Mouse (Mus musculus): ENCODE results near the gene Atrnl1. TPM values are rescaled to one million over a fixed set of nuclear protein-coding genes. Genes with fewer than 3 reads are reported as not detected.
A peak's percentile ranks its signal among the peaks of the same experiment; 100 is the strongest.

Atrnl1 gene
- polyA plus RNA-seq, 1 experiment from 2014 or later = 3.9 TPM

- Histone ChIP-seq H3K27ac (replicated peaks) (no peak overlapping the region), H3K9me3 (ENCODE audit: control insufficient read depth, low read length) (no peaks in the 10 kb centered on the region), H3K27me3 (ENCODE audit: control insufficient read depth, insufficient read depth, low read length) (no peaks in the 10 kb centered on the region), H3K4me2 (replicated peaks; ENCODE audit: low read depth) (no peak overlapping the region), H3K9ac (ENCODE audit: low read length) (no peak overlapping the region), H3K36me3 (ENCODE audit: control insufficient read depth, insufficient read depth, low read length) (no peaks in the 10 kb centered on the region), H3K4me1 (replicated peaks; ENCODE audit: control insufficient read depth, insufficient read depth) (no peaks in the 10 kb centered on the region), H3K4me3 (ENCODE audit: low read depth, low read length) (no peak overlapping the region)
- 80% methylated on average over 5 of the region's 5 CpGs for WGBS
- no peak for DNase-seq (ENCODE audit: low spot score)
- ATAC-seq (ENCODE audit: low FRiP score, low TSS enrichment) = no peak
- TF ChIP-seq CTCF (IDR thresholded peaks at IDR 0.05; ENCODE audit: low read depth) = peak; percentile 63
- no peak for TF ChIP-seq EP300 (optimal IDR thresholded peaks at IDR 0.05)
Observed at GRCm38 (mm10) chr19:58072404-58072803, 461.6 kb downstream of the Atrnl1 start.

- Histone ChIP-seq H3K4me3 (ENCODE audit: low read depth, low read length) (no peak overlapping the region), H3K27me3 (ENCODE audit: control insufficient read depth, insufficient read depth, low read length) (no peaks in the 10 kb centered on the region), H3K9ac (ENCODE audit: low read length) (no peak overlapping the region), H3K4me2 (replicated peaks; ENCODE audit: low read depth) (no peak overlapping the region), H3K27ac (replicated peaks) (no peak overlapping the region), H3K36me3 (ENCODE audit: control insufficient read depth, insufficient read depth, low read length) (no peaks in the 10 kb centered on the region), H3K4me1 (replicated peaks; ENCODE audit: control insufficient read depth, insufficient read depth) (no peaks in the 10 kb centered on the region), H3K9me3 (ENCODE audit: control insufficient read depth, low read length) (no peaks in the 10 kb centered on the region)
- TF ChIP-seq EP300 (optimal IDR thresholded peaks at IDR 0.05) (no peak), CTCF (IDR thresholded peaks at IDR 0.05; ENCODE audit: low read depth) (no peak)
- no peak for DNase-seq (ENCODE audit: low spot score)
- no peak for ATAC-seq (ENCODE audit: low FRiP score, low TSS enrichment)
- 94% methylated on average over 9 of the region's 9 CpGs for WGBS
Observed at GRCm38 (mm10) chr19:58072846-58073245, 462.0 kb downstream of the Atrnl1 start.

GRCm38 (mm10) chr19:58075252-58075651, 464.4 kb downstream of the Atrnl1 start:
- no peak for DNase-seq (ENCODE audit: low spot score)

GRCm38 (mm10) chr19:58076961-58077371, 466.1 kb downstream of the Atrnl1 start:
- WGBS = 79% methylated on average over 14 of the region's 14 CpGs
- Histone ChIP-seq H3K4me1 (replicated peaks; ENCODE audit: control insufficient read depth, insufficient read depth) (no peaks in the 10 kb centered on the region), H3K9ac (ENCODE audit: low read length) (no peak overlapping the region), H3K9me3 (ENCODE audit: control insufficient read depth, low read length) (no peaks in the 10 kb centered on the region), H3K36me3 (ENCODE audit: control insufficient read depth, insufficient read depth, low read length) (no peaks in the 10 kb centered on the region), H3K4me3 (ENCODE audit: low read depth, low read length) (no peak overlapping the region), H3K27ac (replicated peaks) (no peak overlapping the region), H3K4me2 (replicated peaks; ENCODE audit: low read depth) (no peak overlapping the region), H3K27me3 (ENCODE audit: control insufficient read depth, insufficient read depth, low read length) (no peaks in the 10 kb centered on the region)
- no peak for DNase-seq (ENCODE audit: low spot score)
- ATAC-seq (ENCODE audit: low FRiP score, low TSS enrichment) = no peak
- TF ChIP-seq EP300 (optimal IDR thresholded peaks at IDR 0.05) = no peak
- TF ChIP-seq CTCF (IDR thresholded peaks at IDR 0.05; ENCODE audit: low read depth) = no peak

More at GRCm38 (mm10) chr19:58075252-58075651, 464.4 kb downstream of the Atrnl1 start:
- no peak overlapping the region for H3K4me2 ChIP-seq (replicated peaks; ENCODE audit: low read depth)
- no peaks in the 10 kb centered on the region for H3K9me3 ChIP-seq (ENCODE audit: control insufficient read depth, low read length)
- WGBS = 59% methylated on average over 6 of the region's 6 CpGs
- H3K27ac ChIP-seq (replicated peaks) = no peak overlapping the region
- no peak for TF ChIP-seq CTCF (IDR thresholded peaks at IDR 0.05; ENCODE audit: low read depth)
- TF ChIP-seq EP300 (optimal IDR thresholded peaks at IDR 0.05) = no peak
- no peaks in the 10 kb centered on the region for H3K36me3 ChIP-seq (ENCODE audit: control insufficient read depth, insufficient read depth, low read length)
- H3K4me3 ChIP-seq (ENCODE audit: low read depth, low read length) = no peak overlapping the region
- ATAC-seq (ENCODE audit: low FRiP score, low TSS enrichment) = no peak
- H3K4me1 ChIP-seq (replicated peaks; ENCODE audit: control insufficient read depth, insufficient read depth) = no peaks in the 10 kb centered on the region
- H3K9ac ChIP-seq (ENCODE audit: low read length) = no peak overlapping the region
- H3K27me3 ChIP-seq (ENCODE audit: control insufficient read depth, insufficient read depth, low read length) = no peaks in the 10 kb centered on the region

- H3K27ac ChIP-seq (replicated peaks) = no peak overlapping the region
- WGBS = 85% methylated on average over 10 of the region's 10 CpGs
- TF ChIP-seq CTCF (IDR thresholded peaks at IDR 0.05; ENCODE audit: low read depth) = no peak
- no peak for TF ChIP-seq EP300 (optimal IDR thresholded peaks at IDR 0.05)
- H3K27me3 ChIP-seq (ENCODE audit: control insufficient read depth, insufficient read depth, low read length) = no peaks in the 10 kb centered on the region
- H3K4me2 ChIP-seq (replicated peaks; ENCODE audit: low read depth) = no peak overlapping the region
- H3K9me3 ChIP-seq (ENCODE audit: control insufficient read depth, low read length) = no peaks in the 10 kb centered on the region
- no peak for DNase-seq (ENCODE audit: low spot score)
- no peaks in the 10 kb centered on the region for H3K36me3 ChIP-seq (ENCODE audit: control insufficient read depth, insufficient read depth, low read length)
- H3K9ac ChIP-seq (ENCODE audit: low read length) = no peak overlapping the region
- ATAC-seq (ENCODE audit: low FRiP score, low TSS enrichment) = no peak
- no peaks in the 10 kb centered on the region for H3K4me1 ChIP-seq (replicated peaks; ENCODE audit: control insufficient read depth, insufficient read depth)
- no peak overlapping the region for H3K4me3 ChIP-seq (ENCODE audit: low read depth, low read length)
Observed at GRCm38 (mm10) chr19:58077529-58078070, 466.8 kb downstream of the Atrnl1 start.

GRCm38 (mm10) chr19:58080168-58080567, 469.3 kb downstream of the Atrnl1 start:
- DNase-seq (ENCODE audit: low spot score) = no peak
- TF ChIP-seq CTCF (IDR thresholded peaks at IDR 0.05; ENCODE audit: low read depth) = no peak
- H3K4me3 ChIP-seq (ENCODE audit: low read depth, low read length) = no peak overlapping the region
- no peak overlapping the region for H3K27ac ChIP-seq (replicated peaks)
- no peaks in the 10 kb centered on the region for H3K4me1 ChIP-seq (replicated peaks; ENCODE audit: control insufficient read depth, insufficient read depth)
- H3K27me3 ChIP-seq (ENCODE audit: control insufficient read depth, insufficient read depth, low read length) = no peaks in the 10 kb centered on the region
- no peaks in the 10 kb centered on the region for H3K9me3 ChIP-seq (ENCODE audit: control insufficient read depth, low read length)
- H3K4me2 ChIP-seq (replicated peaks; ENCODE audit: low read depth) = no peak overlapping the region
- no peak for ATAC-seq (ENCODE audit: low FRiP score, low TSS enrichment)
- H3K9ac ChIP-seq (ENCODE audit: low read length) = no peak overlapping the region
- 92% methylated on average over 6 of the region's 6 CpGs for WGBS
- H3K36me3 ChIP-seq (ENCODE audit: control insufficient read depth, insufficient read depth, low read length) = no peaks in the 10 kb centered on the region

Data from stomach, postnatal 0 days (tissue).